Mouse (Mus musculus): Measurements from ENCODE around the gene Mgea5.

Gene Mgea5

DNA sequence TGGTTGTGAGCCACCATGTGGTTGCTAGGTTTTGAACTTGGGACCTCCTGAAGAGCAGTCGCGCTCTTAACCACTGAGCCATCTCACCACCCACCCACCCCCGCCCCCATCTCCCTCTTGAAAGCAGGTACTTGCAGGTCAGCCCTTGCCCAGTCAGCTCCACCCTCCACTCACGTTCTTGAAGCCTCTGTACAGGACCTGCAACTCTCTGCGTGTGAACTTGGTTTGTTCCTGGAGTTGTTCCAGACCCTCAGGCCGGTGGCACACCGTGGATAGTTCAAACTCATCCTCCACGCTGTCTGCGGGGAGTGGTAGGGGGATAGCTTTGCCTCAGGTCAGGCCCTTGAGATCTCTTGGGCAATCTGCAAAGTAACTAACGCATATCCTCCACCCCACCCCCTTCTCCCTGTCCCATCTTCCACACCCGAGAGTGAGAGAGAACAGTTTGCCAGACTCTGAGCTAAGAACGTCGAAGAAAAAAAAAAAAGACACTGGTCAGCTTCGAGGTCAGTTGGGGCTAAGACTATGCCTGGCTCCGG is 11.8 kb upstream of the Mgea5 start:
- no peak for DNase-seq

DNA sequence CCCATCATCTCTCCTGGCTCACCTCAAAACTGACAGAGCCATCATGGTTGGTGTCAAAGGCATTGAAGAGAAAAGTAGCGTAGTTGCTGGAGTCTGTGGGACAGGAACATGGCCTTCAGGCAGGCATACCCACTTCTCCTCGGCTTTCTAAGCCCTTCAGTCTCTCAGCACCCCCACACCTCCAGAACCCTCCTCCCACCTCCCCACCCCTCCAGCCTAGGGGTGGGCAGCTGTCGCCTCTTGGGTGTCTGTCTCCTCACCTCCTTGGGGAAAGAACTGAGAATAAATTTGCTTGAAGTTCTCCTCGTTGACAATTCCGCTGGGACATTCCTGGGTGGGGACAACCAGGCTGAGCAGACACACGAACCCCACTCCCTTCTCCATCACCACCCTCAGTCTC is 11.1 kb upstream of the Mgea5 start:
- no peak for DNase-seq

DNA sequence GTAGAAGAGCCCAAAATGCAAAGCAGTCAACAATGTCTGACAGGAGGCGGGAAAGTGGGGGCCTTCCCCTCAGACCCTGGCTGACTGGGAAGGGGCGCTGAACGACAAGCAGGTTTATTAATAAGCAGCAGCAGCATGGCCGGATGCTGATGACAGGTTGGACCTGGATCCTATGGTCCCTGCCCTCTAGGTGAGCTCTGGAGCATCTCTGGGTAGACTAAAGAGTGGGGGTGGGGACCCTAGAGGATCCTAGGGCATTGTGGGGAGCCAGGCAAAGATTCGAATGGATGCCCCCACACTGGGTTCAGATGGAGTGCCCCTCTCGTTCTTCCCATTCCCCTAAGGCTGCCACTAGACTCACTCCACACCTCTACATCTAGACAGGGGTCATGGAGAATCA is 8.8 kb upstream of the Mgea5 start:
- no peak for DNase-seq

GRCm38 (mm10) chr19:45789888-45790874 is 6.5 kb upstream of the Mgea5 start:
- DNase-seq: no peak

DNA sequence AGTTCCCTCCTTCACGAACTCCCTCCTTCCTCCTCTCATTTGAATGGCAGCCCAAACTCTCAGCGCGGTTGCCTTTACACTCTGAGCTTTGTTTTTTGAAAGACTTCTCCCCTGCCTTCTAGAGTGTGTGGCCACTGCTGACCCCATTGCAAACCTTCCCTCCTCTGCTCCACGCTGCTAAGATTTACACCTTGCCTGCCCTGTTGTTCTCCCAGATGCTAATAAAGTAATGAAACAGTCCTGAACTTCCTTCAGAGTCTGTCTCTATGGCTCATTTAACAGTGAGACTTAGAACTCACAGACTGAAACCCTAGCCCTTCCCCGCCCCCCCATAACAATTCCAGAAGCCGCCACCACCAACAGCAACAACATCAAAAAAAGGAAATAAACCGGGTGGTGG is 5.7 kb upstream of the Mgea5 start:
- no peak for DNase-seq

- no peak for DNase-seq
Observed at GRCm38 (mm10) chr19:45788337-45788736, 4.7 kb upstream of the Mgea5 start.

- no peak for DNase-seq
Observed at GRCm38 (mm10) chr19:45787450-45787849, 3.8 kb upstream of the Mgea5 start.

GRCm38 (mm10) chr19:45785470-45785869 is 1.8 kb upstream of the Mgea5 start:
- DNase-seq: no peak

DNA sequence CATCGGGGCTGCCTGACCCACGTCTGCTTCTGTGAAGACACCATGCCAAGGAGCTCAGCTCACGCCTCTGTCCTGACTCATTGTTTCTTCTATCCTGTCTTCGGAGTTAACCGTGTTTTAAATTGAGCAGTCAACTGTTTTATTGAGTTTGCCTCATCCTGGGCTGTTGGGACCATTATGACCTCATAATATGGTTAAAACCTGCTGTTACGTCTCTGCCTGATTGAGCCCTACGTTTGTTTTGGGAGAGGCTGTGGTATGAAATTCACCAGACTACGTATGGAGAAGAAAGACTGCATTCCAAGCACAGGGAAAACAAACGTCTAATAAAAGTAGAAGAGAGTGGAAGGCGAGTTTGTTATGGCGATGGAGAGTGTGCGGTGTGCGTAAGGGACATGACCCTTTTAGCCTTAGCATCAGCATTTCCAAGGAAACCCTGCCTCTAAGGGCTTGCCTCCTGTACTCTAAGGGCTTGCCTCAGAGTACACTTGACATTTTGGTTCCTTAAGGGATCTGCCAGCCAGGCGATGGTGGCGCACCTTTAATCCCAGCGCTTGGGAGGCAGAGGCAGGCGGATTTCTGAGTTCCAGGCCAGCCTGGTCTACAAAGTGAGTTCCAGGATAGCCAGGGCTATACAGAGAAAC is 418 bp upstream of the Mgea5 start:
- no peak for DNase-seq

DNA sequence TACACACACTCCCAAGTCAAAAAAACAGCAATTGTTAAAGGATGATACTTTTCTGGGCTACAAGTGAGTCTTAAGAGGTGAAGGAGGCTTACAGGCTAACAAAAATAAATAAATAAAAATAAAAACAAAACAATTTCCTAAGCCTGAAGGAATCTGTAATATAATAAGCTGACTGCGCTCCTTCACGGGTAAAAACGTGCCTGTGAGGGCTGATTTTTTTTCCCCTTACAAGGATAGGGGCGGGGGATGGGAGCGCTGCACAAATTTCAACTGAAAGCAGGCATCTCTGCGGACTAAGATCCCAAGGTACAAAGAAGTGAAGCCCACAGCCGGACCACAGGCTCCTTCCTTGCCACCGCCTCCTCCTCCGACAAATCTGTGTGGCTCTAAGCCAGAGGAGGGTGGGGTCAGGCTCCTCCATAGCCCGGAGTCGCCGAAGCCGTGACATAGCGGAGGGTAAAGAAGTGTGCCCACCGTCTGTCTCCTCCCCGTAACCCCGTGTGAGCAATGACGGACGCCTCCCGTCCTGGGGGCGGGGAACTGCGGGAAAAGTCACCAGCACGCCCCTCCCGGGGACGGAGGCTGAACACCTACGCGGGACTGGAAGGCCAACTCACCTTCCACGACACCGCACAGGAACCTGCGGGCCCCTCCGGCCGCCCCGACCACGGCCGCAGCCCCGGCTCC is 1.2 kb downstream of the Mgea5 start:
- peak; percentile 93 for DNase-seq

GRCm38 (mm10) chr19:45781676-45782075 is 2.0 kb downstream of the Mgea5 start:
- no peak for DNase-seq

GRCm38 (mm10) chr19:45780350-45780915 is 3.2 kb downstream of the Mgea5 start:
- DNase-seq: no peak

GRCm38 (mm10) chr19:45775486-45775885 is 8.2 kb downstream of the Mgea5 start:
- no peak for DNase-seq

GRCm38 (mm10) chr19:45771501-45771900 is 12.1 kb downstream of the Mgea5 start:
- DNase-seq: no peak

GRCm38 (mm10) chr19:45760810-45761209 is 22.8 kb downstream of the Mgea5 start:
- no peak for DNase-seq

DNA sequence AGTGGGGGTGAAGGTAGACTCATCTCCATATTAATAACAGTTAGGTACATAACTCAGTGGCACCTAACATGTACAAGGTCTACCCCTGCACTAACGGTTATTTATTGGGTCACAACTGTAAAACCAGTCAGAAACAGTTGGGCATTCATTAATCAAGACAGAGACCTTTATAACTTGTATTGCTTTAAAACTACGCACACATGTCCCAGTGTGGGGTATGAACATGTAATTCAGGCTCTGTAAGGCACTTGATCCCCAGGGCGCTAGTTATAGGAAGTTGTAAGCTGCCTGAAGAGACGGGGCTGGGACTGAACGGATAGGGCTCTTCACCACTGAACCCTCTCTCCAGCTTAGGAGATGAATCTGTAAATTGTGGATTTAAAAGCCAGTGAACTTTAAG is 25.0 kb downstream of the Mgea5 start:
- no peak for DNase-seq

DNA sequence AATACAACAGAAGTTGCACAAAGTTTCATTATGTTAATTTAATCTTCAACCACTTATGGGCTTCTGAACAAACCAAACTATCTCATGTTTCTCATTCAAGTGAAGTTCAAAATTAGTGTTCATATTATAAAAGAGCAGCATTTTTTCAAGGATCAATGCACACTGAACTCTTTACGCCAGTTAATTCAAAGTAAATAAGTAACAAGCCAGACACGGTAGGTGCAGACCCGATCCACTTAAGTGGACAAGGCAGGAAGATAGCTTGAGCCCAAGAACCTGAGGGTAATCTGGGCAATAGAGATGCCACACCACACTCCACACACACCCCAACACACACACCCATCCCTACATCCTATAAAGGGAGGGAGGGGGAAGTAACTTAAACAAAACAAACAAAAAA is 30.1 kb downstream of the Mgea5 start:
- no peak for DNase-seq

DNA sequence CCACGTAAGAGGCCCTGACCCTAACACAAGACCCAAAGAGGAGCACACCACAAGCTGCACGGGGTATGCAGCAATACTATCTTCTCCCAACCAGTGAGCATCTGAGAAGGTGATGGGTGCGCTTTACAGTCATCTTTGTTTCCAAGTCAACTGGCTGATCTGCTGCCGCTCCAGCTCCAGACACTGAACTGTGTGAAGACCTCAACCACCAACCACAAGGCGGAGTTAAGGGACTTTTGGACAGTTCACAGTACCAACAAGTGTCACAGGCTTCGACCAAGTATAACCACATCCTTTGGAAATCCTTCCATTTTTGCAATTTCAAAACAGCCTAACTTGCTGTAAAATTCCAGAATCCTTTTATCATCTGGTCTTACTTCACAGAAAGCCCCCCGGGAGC is 31.8 kb downstream of the Mgea5 start:
- DNase-seq: no peak

DNA sequence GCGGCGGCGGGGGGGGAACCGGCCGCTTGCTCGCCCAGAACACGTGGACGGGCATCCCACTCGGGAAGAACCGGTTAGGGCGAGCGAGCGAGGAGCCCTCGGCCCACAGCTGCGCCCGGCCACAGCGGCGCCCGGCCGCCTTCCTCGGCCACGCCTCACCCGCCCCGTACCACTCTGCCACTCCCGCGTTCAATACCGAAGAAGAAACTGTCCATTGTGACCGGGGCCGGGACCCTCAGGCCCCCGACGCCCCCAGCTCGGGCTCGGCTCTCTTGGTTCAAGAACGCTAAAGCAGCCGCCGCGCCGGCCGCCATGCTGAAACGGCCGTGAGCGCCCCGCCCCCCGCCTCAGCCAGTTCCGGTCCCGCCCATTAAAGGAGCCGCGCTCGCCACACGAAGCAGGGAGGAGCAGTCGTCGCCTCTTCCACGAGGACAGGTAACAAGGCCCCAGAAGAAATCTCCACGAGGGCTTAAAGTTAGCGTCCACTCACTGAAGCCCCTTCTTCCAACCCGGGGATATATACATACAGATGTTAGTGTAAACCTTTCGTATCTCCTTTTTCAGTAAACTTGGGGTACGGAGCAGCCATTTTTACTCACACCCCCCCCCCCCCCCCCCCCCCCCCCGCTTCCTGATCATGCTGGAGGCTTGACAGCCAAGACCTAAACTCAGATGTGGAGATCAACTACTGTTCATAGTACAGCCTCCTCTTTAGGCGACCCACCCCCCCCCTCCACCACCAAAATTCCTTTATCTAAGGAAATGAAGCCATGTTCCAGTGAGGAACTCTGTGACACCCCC is 34.2 kb downstream of the Mgea5 start, which contains the start of gene Npm3:
Gene Npm3, minus strand, starts transcription at position 349 of the 801 bp plus-strand sequence.
- peak; percentile 94 for DNase-seq

DNA sequence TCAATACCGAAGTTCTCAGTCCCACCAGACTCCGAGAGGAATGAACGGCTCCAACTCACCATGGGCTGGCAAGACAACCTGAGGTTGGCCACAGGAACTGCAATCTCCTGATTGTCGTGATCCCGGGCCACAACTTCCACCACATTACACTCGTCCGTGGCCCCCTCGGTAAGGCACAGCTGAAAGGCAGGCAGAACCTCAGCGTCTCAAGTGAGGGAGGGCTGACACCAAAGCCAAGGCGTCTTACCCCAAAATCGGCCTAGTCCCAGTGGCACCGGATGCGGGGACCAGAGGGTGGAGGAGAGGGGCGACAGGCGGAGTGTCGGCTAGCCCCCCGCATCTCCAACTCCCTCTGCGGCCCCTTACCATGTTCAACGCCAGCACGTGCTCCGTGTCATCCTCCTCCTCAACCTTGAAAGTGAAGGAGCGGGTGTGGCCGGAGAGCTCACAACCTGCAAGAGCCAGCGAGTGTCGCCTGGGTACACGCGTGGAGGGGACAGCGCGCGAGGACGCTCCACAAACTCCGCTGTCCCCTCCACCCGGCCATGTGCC is 34.9 kb downstream of the Mgea5 start:
- DNase-seq: peak; percentile 28 to 29

DNA sequence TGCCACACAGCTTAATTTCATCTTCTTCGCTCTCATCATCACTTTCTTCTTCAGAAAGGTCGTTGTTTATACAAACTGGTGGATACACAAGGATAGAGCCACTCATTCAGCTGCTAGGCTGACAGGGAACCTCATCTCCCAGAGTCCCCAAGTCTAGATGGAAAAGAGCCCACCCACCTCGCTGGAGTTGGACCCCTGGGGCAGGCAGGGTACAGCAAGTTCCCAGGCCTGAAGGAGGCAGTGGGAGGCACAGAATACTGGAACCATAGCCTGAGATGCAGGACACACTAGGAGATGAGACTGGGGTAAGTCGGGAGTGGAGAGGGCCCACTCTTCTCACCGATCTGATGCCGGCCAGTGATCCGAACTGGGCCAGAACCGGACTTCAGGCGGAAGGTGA is 35.4 kb downstream of the Mgea5 start:
- DNase-seq: peak; percentile 33 to 39
